Mouse (Mus musculus) megakaryocyte, embryonic 14.5 days (primary cell): ENCODE measurements around the gene Gm20388. TPM values are rescaled to one million over a fixed set of nuclear protein-coding genes. Genes with fewer than 3 reads are reported as not detected.

Source experiments
- H3K27me3 ChIP-seq: replicated peaks from 2 replicates; pipeline ENCODE3; 2012; ENCODE audit warnings: inconsistent platforms
- H3K36me3 ChIP-seq: replicated peaks from 2 replicates; pipeline ENCODE3; 2012; ENCODE audit warnings: low read length, inconsistent platforms, mixed read lengths
- H3K4me1 ChIP-seq: 2 replicates; pipeline ENCODE4 v1.6.1; 2012; ENCODE audit warnings: inconsistent platforms
- H3K4me3 ChIP-seq: replicated peaks from 2 replicates; pipeline ENCODE3; 2012; ENCODE audit warnings: moderate library complexity, mild to moderate bottlenecking, inconsistent platforms
- H3K9me3 ChIP-seq: 2 replicates; pipeline ENCODE4 v1.6.1; 2012; ENCODE audit warnings: inconsistent platforms
- FLI1 ChIP-seq: IDR thresholded peaks from 2 replicates; pipeline ENCODE4 v1.6.1; 2012; ENCODE audit warnings: low read length, inconsistent platforms, mixed read lengths
- GATA1 ChIP-seq: IDR thresholded peaks from 3 replicates; pipeline ENCODE4 v1.6.1; 2012; ENCODE audit warnings: mixed read lengths, low read length, inconsistent platforms, borderline replicate concordance
- polyA plus RNA-seq: library from polyadenylated mRNA; stranded (reverse); fragments of >175 nt; gene quantifications from 2 replicates; pipeline ENCODE4 v1.2.3, GENCODE M21; 2012; ENCODE audit warnings: low replicate concordance; ENCODE audit not compliant: insufficient read depth

The Gm20388 gene
- polyA plus RNA-seq, 1 experiment = 111 TPM

DNA sequence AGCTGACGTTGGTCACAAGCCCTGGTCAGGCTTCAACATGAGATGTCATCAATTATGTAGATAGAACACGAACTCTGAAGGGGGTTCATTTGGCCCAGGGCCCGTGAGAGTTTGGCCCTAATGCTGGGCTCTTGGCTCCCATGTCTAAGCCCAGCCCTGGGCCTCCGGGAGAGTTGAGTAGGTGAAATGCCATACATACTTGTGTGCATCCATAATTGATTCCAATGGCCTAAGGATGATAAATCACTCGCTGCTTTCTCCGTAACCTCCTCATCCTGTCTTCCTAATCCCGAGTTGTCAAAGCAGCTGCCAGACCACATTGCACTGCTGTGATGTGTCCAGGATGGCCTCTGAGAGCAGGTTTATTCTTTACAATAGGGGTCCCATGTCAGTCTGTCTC is 2146.2 kb downstream of the Gm20388 start:
- Histone ChIP-seq H3K27me3 (peaks cover 51% of the 10 kb centered on the region), H3K36me3 (peaks cover 8% of the 10 kb centered on the region), H3K9me3 (peaks cover 8% of the 10 kb centered on the region), H3K4me3 (peak overlapping the region; percentile 83), H3K4me1 (peaks cover 45% of the 10 kb centered on the region)
- TF ChIP-seq FLI1 = no peak

DNA sequence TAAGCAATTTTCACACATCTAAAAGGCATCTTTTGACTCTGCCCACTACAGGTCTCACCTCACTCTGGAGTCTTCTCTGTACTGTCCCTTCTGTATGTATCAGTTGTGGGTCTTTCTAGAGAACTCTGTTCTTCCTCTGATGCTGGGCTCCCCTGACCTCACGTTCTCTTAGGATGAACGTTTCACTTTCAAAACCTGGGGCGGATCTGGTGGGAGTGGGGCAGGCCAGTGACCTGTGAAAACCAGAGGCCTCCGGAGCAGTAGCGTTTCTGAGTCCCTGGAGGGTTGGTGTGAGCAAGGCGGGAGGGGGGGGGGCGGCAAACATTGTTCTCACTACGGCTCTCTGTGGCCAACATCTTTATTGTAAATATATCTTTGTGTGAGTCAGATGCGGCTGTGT is 2147.9 kb downstream of the Gm20388 start:
- Histone ChIP-seq H3K9me3 (peaks cover 12% of the 10 kb centered on the region), H3K27me3 (peaks cover 53% of the 10 kb centered on the region), H3K4me3 (no peak overlapping the region), H3K4me1 (peaks cover 34% of the 10 kb centered on the region), H3K36me3 (peaks cover 8% of the 10 kb centered on the region)
- TF ChIP-seq GATA1 (no peak), FLI1 (no peak)

DNA sequence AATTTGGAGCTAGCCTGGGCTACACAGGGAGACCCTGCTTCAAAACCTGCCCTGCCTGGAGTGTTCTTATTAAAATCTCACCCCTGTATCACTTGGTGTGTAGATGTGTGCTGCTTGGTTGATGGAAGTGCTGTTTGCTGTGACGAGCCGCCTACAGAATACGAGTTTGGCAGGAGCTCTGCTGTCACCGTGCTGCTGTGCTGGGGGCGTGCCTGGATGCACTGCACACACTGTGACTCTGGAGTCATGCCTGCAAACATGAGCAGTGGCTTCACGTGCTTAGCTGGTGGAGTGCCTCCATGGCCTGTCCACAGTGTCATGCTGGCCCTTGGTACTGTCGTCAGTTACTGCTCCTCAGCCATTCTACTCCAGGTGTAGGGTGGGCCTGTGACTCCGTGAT is 2148.3 kb downstream of the Gm20388 start:
- TF ChIP-seq FLI1 (no peak), GATA1 (no peak)
- Histone ChIP-seq H3K4me3 (peak overlapping the region; percentile 19), H3K9me3 (peaks cover 12% of the 10 kb centered on the region), H3K36me3 (peaks cover 8% of the 10 kb centered on the region), H3K27me3 (peaks cover 51% of the 10 kb centered on the region), H3K4me1 (peaks cover 34% of the 10 kb centered on the region)

DNA sequence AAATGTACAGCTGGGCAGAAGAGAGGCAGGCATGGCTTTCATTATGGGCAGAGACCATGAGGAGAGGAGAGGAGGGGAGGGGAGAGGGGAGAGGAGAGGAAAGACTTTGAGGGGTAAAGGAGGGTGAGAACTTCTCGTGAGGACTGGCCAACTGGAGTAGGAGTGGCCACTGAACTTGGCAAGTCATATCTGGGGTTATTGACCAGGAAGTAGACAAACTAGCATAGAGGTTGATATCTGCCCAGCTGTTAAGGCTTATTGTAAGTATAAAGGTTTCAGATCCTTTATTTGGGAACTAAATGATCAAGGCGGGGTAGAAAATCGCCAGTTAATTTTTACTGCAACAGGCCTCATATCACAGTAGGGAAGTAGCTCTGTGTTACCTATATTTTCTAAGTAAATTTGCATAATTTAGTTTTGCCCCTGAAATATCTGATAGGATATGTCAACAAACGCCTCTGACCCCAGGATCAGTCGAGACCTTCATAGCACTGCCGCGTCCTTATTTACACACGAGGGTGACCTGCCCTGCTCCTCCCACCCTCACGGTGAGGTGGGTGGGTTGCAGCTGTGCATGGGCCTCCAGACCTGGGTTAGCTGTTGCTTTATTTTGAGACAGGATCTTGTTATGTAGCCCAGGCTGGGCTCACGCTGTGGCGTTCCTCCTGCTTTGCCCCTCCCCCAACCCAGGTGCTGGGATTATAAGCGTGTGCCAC is 2152.0 kb downstream of the Gm20388 start:
- TF ChIP-seq GATA1 (no peak), FLI1 (no peak)
- H3K9me3 ChIP-seq = peaks cover 12% of the 10 kb centered on the region
- H3K4me3 ChIP-seq = no peak overlapping the region
- peaks cover 9% of the 10 kb centered on the region; the same call in 1 of the 2 replicates for H3K4me1 ChIP-seq
- peaks cover 58% of the 10 kb centered on the region for H3K27me3 ChIP-seq
- no peaks in the 10 kb centered on the region for H3K36me3 ChIP-seq

DNA sequence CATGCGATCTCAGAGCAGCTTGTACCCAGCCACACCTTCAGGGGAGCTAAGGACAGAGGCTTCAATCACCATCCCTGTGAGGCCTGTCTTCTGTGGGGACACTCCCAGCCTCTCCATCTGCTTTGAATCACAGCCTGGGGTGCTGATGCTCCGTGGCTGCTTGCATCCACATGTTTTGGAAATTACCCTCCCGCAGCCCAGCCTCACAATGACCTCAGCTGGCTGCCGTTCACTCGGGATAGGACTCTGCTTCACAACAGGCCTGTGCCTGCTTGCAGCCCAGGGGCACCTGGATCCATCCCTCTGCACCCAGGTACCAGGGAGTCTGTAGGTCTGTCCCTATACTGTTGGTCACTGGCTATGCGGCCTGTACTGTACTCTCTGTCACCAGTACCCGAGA is 2153.7 kb downstream of the Gm20388 start:
- peaks cover 66% of the 10 kb centered on the region for H3K27me3 ChIP-seq
- H3K4me1 ChIP-seq = peaks cover 9% of the 10 kb centered on the region
- no peaks in the 10 kb centered on the region for H3K36me3 ChIP-seq
- H3K9me3 ChIP-seq = peaks cover 12% of the 10 kb centered on the region
- no peak overlapping the region for H3K4me3 ChIP-seq
- TF ChIP-seq GATA1 = no peak
- TF ChIP-seq FLI1 = no peak

DNA sequence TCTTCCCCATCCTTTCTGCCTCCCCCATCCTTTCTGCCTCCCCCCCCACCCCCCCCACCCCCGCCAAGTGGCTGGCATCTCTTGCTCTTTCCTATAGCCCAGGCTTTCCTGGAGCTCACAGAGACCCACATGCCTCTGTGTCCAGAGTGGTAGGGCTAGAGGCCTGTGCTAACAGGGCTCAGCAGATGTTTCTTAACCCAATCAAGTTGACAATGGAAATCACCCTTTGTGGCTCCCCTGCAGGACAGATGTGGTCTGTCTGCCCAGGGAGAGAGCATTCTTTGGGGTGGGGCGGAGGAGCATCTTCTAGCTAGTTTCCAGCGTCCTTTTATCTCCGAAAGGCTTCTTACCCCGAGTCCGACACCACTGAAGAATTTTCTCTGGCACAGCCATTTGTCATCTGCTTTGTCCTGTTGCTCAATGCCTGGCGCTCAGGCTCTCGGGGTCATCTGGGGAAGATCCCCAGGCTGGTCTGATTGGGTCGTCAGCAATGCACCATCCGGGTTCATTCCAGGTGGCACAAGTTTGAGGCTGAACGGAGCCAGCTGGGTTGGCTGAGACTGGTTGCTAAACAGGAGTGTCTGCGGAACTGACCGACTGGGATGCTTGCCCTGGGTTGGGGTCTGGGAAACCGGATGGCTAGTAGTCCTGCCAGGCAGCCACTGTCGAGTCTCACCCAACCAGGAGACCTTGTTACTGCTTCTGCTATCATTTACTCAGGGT is 2157.3 kb downstream of the Gm20388 start:
- TF ChIP-seq GATA1 = no peak
- no peak for TF ChIP-seq FLI1

DNA sequence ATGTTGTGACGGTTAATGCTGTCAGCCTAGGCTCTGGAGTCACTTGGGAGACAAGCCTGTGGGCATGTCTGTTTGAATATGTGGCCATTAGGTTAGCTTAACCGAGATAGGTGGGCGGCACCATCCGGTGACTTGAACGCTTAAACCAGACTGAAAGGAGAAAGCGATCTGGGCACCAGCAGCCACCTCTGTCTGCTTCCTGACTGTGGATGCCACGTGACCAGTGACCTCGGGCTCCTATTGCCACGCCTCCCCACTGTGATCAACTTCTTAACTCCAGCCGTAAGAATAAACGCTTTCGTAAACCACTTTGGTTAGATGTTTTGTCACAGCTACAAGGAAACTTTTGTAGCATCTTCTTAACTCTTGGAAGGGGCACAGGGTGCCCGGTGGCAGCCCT is 2158.0 kb downstream of the Gm20388 start:
- no peaks in the 10 kb centered on the region for H3K9me3 ChIP-seq

More for the DNA sequence above, 2157.3 kb downstream of the Gm20388 start:
- Histone ChIP-seq H3K27me3 (peaks cover 91% of the 10 kb centered on the region), H3K36me3 (no peaks in the 10 kb centered on the region), H3K4me3 (no peak overlapping the region), H3K9me3 (no peaks in the 10 kb centered on the region), H3K4me1 (peaks cover 18% of the 10 kb centered on the region)

DNA sequence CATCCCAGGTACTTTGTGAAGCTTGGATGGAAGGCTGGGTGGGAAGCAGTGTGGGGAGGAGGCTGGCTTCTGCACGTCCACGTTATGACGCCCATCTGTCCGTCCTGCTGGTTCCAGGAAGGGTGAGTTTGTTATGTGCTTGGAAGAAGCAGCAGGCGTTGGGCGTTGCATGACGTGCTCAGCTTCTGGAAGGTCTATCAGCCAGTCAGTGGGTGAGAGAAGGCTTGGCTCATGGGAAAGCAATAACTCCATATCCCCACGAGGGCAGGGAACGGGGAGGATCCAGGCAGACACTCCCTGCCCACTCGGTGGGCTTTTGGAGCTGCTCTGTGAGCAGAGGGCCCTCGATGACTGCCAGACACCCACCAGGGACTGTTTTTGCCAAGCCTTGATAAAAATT is 2158.6 kb downstream of the Gm20388 start:
- H3K4me3 ChIP-seq = no peak overlapping the region
- TF ChIP-seq FLI1 (no peak), GATA1 (no peak)
- H3K27me3 ChIP-seq = peaks cover 92% of the 10 kb centered on the region
- H3K36me3 ChIP-seq = no peaks in the 10 kb centered on the region
- no peaks in the 10 kb centered on the region for H3K9me3 ChIP-seq
- H3K4me1 ChIP-seq = peaks cover 18% of the 10 kb centered on the region

More for the DNA sequence above, 2158.0 kb downstream of the Gm20388 start:
- H3K36me3 ChIP-seq = no peaks in the 10 kb centered on the region
- H3K27me3 ChIP-seq = peaks cover 91% of the 10 kb centered on the region
- H3K4me3 ChIP-seq = no peak overlapping the region
- peaks cover 18% of the 10 kb centered on the region for H3K4me1 ChIP-seq
- TF ChIP-seq FLI1 = no peak
- TF ChIP-seq GATA1 = no peak

DNA sequence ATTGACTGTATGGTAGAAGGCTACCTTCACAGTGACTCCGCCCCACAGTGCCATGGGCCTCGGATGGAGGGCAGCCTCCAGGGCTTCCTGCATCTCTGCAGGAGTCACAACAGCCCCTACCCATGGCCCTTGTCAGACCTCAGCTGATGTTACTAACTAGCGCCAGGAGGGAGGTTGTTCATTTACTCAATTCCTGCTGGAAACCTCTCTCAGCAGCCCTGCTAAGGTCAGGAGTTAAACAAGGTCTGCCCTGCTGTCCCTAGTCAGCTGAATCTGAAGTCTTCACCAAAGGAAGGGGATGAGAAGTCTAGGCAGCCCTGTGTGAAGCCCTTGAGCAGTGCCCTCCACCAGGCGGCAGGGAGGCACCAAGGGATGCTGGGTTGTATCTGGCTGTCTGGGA is 2160.6 kb downstream of the Gm20388 start:
- peaks cover 96% of the 10 kb centered on the region for H3K27me3 ChIP-seq

DNA sequence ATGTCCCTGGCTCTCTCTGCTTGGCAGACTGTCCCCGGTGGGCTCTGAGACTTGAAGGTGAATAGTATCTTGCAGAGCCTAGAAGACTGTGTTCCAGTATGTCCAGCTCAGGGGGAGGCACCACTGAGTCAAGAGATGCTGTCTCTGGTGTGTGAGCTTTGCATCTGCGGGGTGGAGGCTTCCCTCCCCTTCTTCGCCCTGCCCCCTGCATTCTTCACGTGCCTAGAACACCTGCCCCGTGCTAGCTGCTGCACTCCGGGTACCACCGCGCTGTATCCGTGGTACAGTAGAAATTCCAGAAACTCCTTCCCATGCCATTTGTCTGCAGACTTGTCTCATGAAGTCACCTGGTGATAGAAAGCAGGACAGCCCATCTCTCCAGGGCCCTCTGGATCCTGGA is 2163.3 kb downstream of the Gm20388 start:
- H3K4me3 ChIP-seq = no peak overlapping the region
- H3K4me1 ChIP-seq = peaks cover 21% of the 10 kb centered on the region
- H3K9me3 ChIP-seq = no peaks in the 10 kb centered on the region
- no peak for TF ChIP-seq GATA1
- no peak for TF ChIP-seq FLI1
- H3K27me3 ChIP-seq = peaks cover 98% of the 10 kb centered on the region
- H3K36me3 ChIP-seq = no peaks in the 10 kb centered on the region

More for the DNA sequence above, 2160.6 kb downstream of the Gm20388 start:
- TF ChIP-seq FLI1 (no peak), GATA1 (no peak)
- Histone ChIP-seq H3K9me3 (no peaks in the 10 kb centered on the region), H3K36me3 (no peaks in the 10 kb centered on the region), H3K4me3 (no peak overlapping the region), H3K4me1 (peaks cover 21% of the 10 kb centered on the region)
